Mouse (Mus musculus) adrenal gland, postnatal 4 days (tissue): Measurements from ENCODE around the gene Asphd1. TPM values are rescaled to one million over a fixed set of nuclear protein-coding genes. Genes with fewer than 3 reads are reported as not detected.
A peak's percentile ranks its signal among the peaks of the same experiment; 100 is the strongest.

ENCODE experiments used
- DNase-seq, 2 experiments: peaks; one replicate each; pipeline ENCODE4 v3.0.0; 2021 to 2022; ENCODE audit warnings: low spot score in 2 of 2, mixed read lengths in 2 of 2
- long read RNA-seq, 2 experiments: library from polyadenylated mRNA; stranded (forward); transcript quantifications; one replicate each; pipeline ENCODE4 v2.0.0; 2021
- total RNA-seq, 2 experiments: library from RNA; stranded (reverse); gene quantifications; 2 replicates each; pipeline ENCODE4 v1.2.3; 2021

Asphd1 gene
- 1 to 10 TPM; 3.0 to 3.7 TPM for total RNA-seq
- long read RNA-seq, experiment 1: 0 reads
- long read RNA-seq, experiment 2, partial matches to known transcripts: 0 of 4 reads
- long read RNA-seq, experiment 2, other reads (novel, unspliced or antisense): 1 of 4 reads

- no peak for DNase-seq
These were observed at the start of gene Asphd1 for GRCm38 (mm10) chr7:126949403-126949792. TSS of gene Asphd1 (minus strand) at chr7:126949582.

- DNase-seq: no peak
These were observed 47.1 kb upstream of the Asphd1 start for GRCm38 (mm10) chr7:126996449-126996848.

GRCm38 (mm10) chr7:126988816-126989215 lies 39.4 kb upstream of the Asphd1 start:
- DNase-seq: no peak

- no peak for DNase-seq
These were observed 36.9 kb upstream of the Asphd1 start for GRCm38 (mm10) chr7:126986319-126986718.

GRCm38 (mm10) chr7:126984667-126985444 lies 35.5 kb upstream of the Asphd1 start:
- no peak for DNase-seq

- no peak for DNase-seq
These were observed 33.7 kb upstream of the Asphd1 start for GRCm38 (mm10) chr7:126983113-126983512.

GRCm38 (mm10) chr7:126982054-126982453 lies 32.7 kb upstream of the Asphd1 start:
- no peak for DNase-seq

GRCm38 (mm10) chr7:126981601-126982000 lies 32.2 kb upstream of the Asphd1 start:
- DNase-seq: no peak

- no peak for DNase-seq
These were observed 29.5 kb upstream of the Asphd1 start for GRCm38 (mm10) chr7:126978841-126979240.

- DNase-seq: no peak
These were observed 27.6 kb upstream of the Asphd1 start for GRCm38 (mm10) chr7:126976878-126977459.

- peak; percentile 91 to 96 for DNase-seq
These were observed 26.8 kb upstream of the Asphd1 start, which contains the start of gene Cdiptos for GRCm38 (mm10) chr7:126975950-126976866. TSS of gene Cdiptos (minus strand) at chr7:126976098.

- no peak for DNase-seq
These were observed 26.3 kb upstream of the Asphd1 start, which contains the start of gene Cdipt for GRCm38 (mm10) chr7:126975893-126975949. TSS of gene Cdipt (plus strand) at chr7:126975914.

GRCm38 (mm10) chr7:126975493-126975892 lies 26.1 kb upstream of the Asphd1 start:
- DNase-seq: no peak

GRCm38 (mm10) chr7:126967361-126967760 lies 18.0 kb upstream of the Asphd1 start:
- DNase-seq: no peak

GRCm38 (mm10) chr7:126965568-126965967 lies 16.2 kb upstream of the Asphd1 start:
- DNase-seq: no peak

GRCm38 (mm10) chr7:126963548-126964286 lies 14.3 kb upstream of the Asphd1 start:
- DNase-seq: no peak

GRCm38 (mm10) chr7:126961965-126962364 lies 12.6 kb upstream of the Asphd1 start:
- DNase-seq: no peak

- DNase-seq: no peak
These were observed 11.7 kb upstream of the Asphd1 start for GRCm38 (mm10) chr7:126961095-126961494.

- DNase-seq: no peak
These were observed 10.4 kb upstream of the Asphd1 start for GRCm38 (mm10) chr7:126959780-126960179.

- no peak for DNase-seq
These were observed 5.7 kb upstream of the Asphd1 start for GRCm38 (mm10) chr7:126955125-126955524.

- no peak for DNase-seq
These were observed 3.3 kb upstream of the Asphd1 start for GRCm38 (mm10) chr7:126952646-126953045.
